Mouse (Mus musculus) kidney, adult 9 months (tissue): ENCODE measurements around the gene Dgkg.
A peak's percentile ranks its signal among the peaks of the same experiment; 100 is the strongest.

Source experiments
- DNase-seq: peaks from one replicate; pipeline ENCODE4 v3.0.0; 2022

The Dgkg gene

GRCm38 (mm10) chr16:22493396-22493795, 163.6 kb downstream of the Dgkg start:
- DNase-seq: no peak

GRCm38 (mm10) chr16:22491446-22492166, 165.4 kb downstream of the Dgkg start:
- no peak for DNase-seq

GRCm38 (mm10) chr16:22483900-22484299, 173.1 kb downstream of the Dgkg start:
- no peak for DNase-seq

- no peak for DNase-seq
Measured at GRCm38 (mm10) chr16:22479322-22479721, 177.7 kb downstream of the Dgkg start.

GRCm38 (mm10) chr16:22471728-22472127, 185.3 kb downstream of the Dgkg start:
- DNase-seq: peak; percentile 75

- DNase-seq: no peak
Measured at GRCm38 (mm10) chr16:22469385-22469784, 187.6 kb downstream of the Dgkg start.

GRCm38 (mm10) chr16:22467111-22467510, 189.9 kb downstream of the Dgkg start:
- no peak for DNase-seq

GRCm38 (mm10) chr16:22466381-22466780, 190.6 kb downstream of the Dgkg start:
- no peak for DNase-seq

GRCm38 (mm10) chr16:22462220-22462619, 194.8 kb downstream of the Dgkg start:
- DNase-seq: no peak

GRCm38 (mm10) chr16:22461728-22462127, 195.3 kb downstream of the Dgkg start:
- no peak for DNase-seq

GRCm38 (mm10) chr16:22460960-22461359, 196.1 kb downstream of the Dgkg start:
- no peak for DNase-seq

- no peak for DNase-seq
Measured at GRCm38 (mm10) chr16:22452082-22452481, 204.9 kb downstream of the Dgkg start.

- DNase-seq: no peak
Measured at GRCm38 (mm10) chr16:22448093-22448492, 208.9 kb downstream of the Dgkg start.

- DNase-seq: no peak
Measured at GRCm38 (mm10) chr16:22444786-22445185, 212.2 kb downstream of the Dgkg start.

- no peak for DNase-seq
Measured at GRCm38 (mm10) chr16:22442202-22442601, 214.8 kb downstream of the Dgkg start.

- peak; percentile 31 for DNase-seq
Measured at GRCm38 (mm10) chr16:22441317-22441716, 215.7 kb downstream of the Dgkg start.

- DNase-seq: peak; percentile 84
Measured at GRCm38 (mm10) chr16:22440269-22440668, 216.8 kb downstream of the Dgkg start.

- peak; percentile 100 for DNase-seq
Measured at GRCm38 (mm10) chr16:22439499-22440177, 217.4 kb downstream of the Dgkg start, which contains the start of gene Etv5. Etv5 (minus strand) TSS chr16:22439719.

- peak; percentile 69 for DNase-seq
Measured at GRCm38 (mm10) chr16:22438441-22439373, 218.3 kb downstream of the Dgkg start.

- no peak for DNase-seq
Measured at GRCm38 (mm10) chr16:22436106-22436505, 220.9 kb downstream of the Dgkg start.

- DNase-seq: no peak
Measured at GRCm38 (mm10) chr16:22434530-22434929, 222.5 kb downstream of the Dgkg start.

- DNase-seq: no peak
Measured at GRCm38 (mm10) chr16:22433944-22434343, 223.1 kb downstream of the Dgkg start.

- DNase-seq: no peak
Measured at GRCm38 (mm10) chr16:22431773-22432172, 225.2 kb downstream of the Dgkg start.
